Mouse (Mus musculus): ENCODE data around the gene Gng7.
A peak's percentile ranks its signal among the peaks of the same experiment; 100 is the strongest.

The Gng7 gene

GRCm38 (mm10) chr10:80930361-80931152, 84.2 kb downstream of the Gng7 start:
- no peak for DNase-seq (ENCODE audit: low read depth, low spot score)

- DNase-seq (ENCODE audit: low read depth, low spot score): peak; percentile 99
Observed at GRCm38 (mm10) chr10:80929299-80930226, 85.2 kb downstream of the Gng7 start, which contains the start of gene Gadd45b. Gene Gadd45b, plus strand, starts transcription at chr10:80930073.

GRCm38 (mm10) chr10:80928586-80929298, 86.0 kb downstream of the Gng7 start:
- DNase-seq (ENCODE audit: low read depth, low spot score): peak; percentile 92

GRCm38 (mm10) chr10:80925472-80925871, 89.3 kb downstream of the Gng7 start:
- DNase-seq (ENCODE audit: low read depth, low spot score): peak; percentile 79

- no peak for DNase-seq (ENCODE audit: low read depth, low spot score)
Observed at GRCm38 (mm10) chr10:80921923-80922322, 92.8 kb downstream of the Gng7 start.

GRCm38 (mm10) chr10:80917779-80918434, 96.8 kb downstream of the Gng7 start, which contains the start of gene Lmnb2:
Gene Lmnb2, minus strand, starts transcription at chr10:80918245.
- DNase-seq (ENCODE audit: low read depth, low spot score): peak; percentile 75

GRCm38 (mm10) chr10:80917336-80917778, 97.4 kb downstream of the Gng7 start:
- peak; percentile 94 for DNase-seq (ENCODE audit: low read depth, low spot score)

GRCm38 (mm10) chr10:80915736-80916135, 99.0 kb downstream of the Gng7 start:
- DNase-seq (ENCODE audit: low read depth, low spot score): no peak

GRCm38 (mm10) chr10:80915260-80915659, 99.5 kb downstream of the Gng7 start:
- no peak for DNase-seq (ENCODE audit: low read depth, low spot score)

GRCm38 (mm10) chr10:80914253-80914656, 100.5 kb downstream of the Gng7 start:
- no peak for DNase-seq (ENCODE audit: low read depth, low spot score)

GRCm38 (mm10) chr10:80913364-80914011, 101.3 kb downstream of the Gng7 start:
- DNase-seq (ENCODE audit: low read depth, low spot score): no peak

- DNase-seq (ENCODE audit: low read depth, low spot score): no peak
Observed at GRCm38 (mm10) chr10:80911891-80912290, 102.9 kb downstream of the Gng7 start.

- DNase-seq (ENCODE audit: low read depth, low spot score): no peak
Observed at GRCm38 (mm10) chr10:80911354-80911753, 103.4 kb downstream of the Gng7 start.

GRCm38 (mm10) chr10:80909375-80910162, 105.2 kb downstream of the Gng7 start:
- DNase-seq (ENCODE audit: low read depth, low spot score): no peak

- no peak for DNase-seq (ENCODE audit: low read depth, low spot score)
Observed at GRCm38 (mm10) chr10:80904709-80905108, 110.0 kb downstream of the Gng7 start.

- no peak for DNase-seq (ENCODE audit: low read depth, low spot score)
Observed at GRCm38 (mm10) chr10:80904004-80904693, 110.6 kb downstream of the Gng7 start.

GRCm38 (mm10) chr10:80903282-80903681, 111.5 kb downstream of the Gng7 start:
- no peak for DNase-seq (ENCODE audit: low read depth, low spot score)

- no peak for DNase-seq (ENCODE audit: low read depth, low spot score)
Observed at GRCm38 (mm10) chr10:80902273-80902940, 112.3 kb downstream of the Gng7 start.

Measured in R1 (cell line).